Mouse (Mus musculus) spleen, adult 2 months (tissue): ENCODE data around the gene Olfr331.

Source experiments
- CTCF ChIP-seq: fragments of 200-500 bp; IDR thresholded peaks from 2 replicates; pipeline ENCODE4 v1.5.1; 2011; ENCODE audit warnings: mild to moderate bottlenecking, inconsistent platforms; ENCODE audit not compliant: insufficient read depth, insufficient read length, insufficient replicate concordance; ENCODE audit errors: extremely low read depth
- POLR2A ChIP-seq: fragments of 200-500 bp; IDR thresholded peaks from 2 replicates; pipeline ENCODE4 v1.6.1; 2011; ENCODE audit warnings: low read depth, low read length, inconsistent platforms

DNA sequence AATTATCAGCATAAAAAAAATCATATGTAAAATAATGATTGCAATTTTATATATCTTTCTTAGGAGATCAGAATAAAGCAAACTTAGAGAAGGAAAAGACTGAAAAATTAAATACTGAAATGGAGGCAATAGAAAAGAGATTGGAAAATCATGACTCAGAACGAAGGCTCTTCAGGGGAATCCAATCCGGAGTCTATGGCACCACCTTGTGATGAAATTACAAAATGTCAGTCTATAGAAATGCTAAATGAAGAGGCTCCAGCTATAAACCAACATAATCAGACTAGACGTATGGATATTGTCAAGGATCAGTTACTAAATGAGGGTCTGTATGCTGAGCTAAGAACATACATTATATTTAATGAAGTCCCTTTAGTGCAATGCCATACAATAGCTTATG is 3.1 kb downstream of the Olfr331 start:
- TF ChIP-seq CTCF (no peak), POLR2A (no peak)
